Mouse (Mus musculus): ENCODE measurements around the gene Asf1a.
"Not testable (repeated sequence)": the region's sequence is repeated elsewhere in the genome, so short reads cannot be mapped to it uniquely, and the experiment has no call there.

The Asf1a gene

DNA sequence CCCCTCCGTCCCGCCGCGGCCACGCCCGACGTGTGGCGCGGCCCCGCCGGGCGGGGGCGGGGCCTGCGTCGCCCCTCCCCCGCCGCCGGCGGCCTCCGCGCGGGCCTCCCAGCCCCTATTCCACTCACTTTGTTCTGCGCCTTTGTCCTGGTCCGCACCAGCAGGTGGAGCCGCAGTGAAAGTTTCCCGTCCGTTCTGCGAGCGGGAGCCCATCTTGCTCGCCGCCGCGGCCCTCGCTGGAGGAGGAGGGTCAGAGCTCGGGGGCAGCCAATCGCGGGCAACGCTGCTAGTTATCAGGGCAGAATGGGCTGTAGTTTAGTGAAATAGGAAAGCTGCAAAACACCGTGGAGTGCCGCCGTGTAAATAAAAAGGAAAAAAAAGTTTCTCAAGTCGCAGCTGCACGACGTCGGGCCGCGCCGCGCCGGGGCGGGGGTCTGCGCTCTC, at the start of gene Asf1a:
Asf1a (plus strand) TSS at position 81 of the 444 bp plus-strand sequence.
- peak; percentile 92 for DNase-seq (ENCODE audit: low spot score)

DNA sequence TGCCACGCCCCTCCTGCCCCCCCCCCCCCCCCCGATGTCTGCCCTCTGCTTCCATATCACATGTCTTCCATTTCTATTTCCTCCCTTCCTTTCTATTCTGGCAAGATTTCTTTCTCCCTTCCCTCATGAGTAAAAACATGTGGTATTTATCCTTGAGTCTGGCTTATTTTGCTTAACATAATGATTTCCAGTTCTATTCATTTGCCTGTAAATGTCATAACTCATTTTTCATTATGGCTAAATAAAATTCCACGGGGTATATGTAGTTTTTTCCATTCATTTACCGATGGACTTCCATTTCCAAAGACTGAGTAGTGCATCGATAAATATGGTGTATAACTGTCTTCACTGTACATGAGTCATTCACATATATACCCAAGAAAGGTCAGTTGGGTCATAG, 34.6 kb upstream of the Asf1a start:
- no peak for DNase-seq (ENCODE audit: low spot score)

DNA sequence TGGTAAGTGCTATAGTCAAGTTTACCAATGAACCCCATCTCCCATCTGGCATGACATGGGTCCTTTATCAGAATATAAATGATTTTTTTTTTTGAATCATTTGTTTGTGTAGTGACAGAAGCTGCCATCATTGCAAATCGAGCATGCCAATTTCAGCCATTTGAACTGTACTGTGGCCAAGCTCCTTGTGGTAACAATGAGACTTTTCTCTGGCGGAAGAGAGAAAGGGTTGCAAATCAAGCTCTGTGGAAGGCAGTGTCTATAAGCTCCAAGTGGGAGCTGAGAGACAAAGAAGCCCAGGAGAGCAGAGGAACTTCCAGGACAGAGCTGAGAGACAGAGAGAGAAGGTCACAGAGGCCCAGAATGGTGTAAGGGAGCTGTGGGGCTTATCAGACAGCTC, 31.0 kb upstream of the Asf1a start:
- no peak for DNase-seq (ENCODE audit: low spot score)

DNA sequence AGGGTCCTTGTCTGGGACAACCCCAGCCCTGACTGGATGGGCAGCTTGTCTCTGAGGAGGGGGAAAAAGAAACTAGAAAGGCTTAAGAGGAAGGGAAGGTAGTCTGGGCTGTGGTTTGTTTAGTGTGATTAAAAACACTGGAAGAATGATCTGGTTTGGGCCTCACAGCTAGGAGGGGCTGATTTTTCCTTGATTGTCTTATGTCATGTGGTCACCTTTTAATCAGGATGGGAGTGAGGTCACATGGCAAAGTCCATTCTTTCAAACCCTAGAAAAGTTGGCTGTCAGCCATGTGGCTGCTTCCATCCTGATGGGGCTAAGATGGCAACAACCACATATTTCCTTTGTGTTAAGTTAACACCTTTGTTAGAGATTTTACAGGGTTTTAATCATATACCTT, 28.0 kb upstream of the Asf1a start:
- DNase-seq (ENCODE audit: low spot score): no peak

DNA sequence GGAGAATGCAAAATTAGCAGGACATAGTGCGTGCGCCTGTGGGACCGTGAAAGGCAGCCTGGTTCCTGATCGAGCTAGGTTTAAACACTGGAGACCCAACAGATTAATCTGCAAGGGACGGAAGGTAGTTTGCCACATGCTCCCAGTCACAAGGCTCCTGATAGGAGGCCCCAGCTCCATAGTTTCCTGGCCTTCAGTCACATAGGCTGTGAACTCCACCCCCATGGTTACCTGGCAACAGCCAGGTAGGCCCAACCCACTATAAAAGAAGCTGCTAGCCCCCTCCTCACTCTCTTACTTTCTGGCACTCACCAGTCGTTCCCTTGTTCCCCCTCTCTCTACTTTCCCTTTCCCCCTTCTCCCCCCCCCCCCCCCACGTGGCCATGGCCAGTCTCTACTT, 16.4 kb upstream of the Asf1a start:
- DNase-seq (ENCODE audit: low spot score): no peak

DNA sequence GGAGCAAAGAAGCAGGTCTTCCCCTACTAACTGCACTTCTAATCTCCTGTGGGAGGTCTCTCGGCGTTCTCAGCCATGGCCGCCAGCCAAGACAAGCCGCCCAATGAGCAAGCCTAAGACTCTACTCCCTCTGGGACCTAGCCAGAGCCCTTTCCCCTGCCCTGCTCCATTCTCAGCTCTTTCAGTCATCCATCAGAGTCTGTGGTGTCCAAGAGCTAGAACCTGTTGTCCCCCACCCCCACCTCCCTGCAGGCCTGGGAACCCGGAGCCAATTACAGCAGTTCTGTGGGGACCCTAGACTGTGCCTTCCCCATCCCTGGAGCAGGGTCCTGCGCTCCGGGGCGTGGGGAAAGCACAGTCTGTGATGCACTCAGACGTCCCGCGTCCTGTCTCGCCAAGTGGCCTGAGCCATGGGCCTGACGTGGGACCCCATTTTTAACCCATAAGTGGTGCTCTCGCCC, 15.9 kb upstream of the Asf1a start:
- peak; percentile 52 for DNase-seq (ENCODE audit: low spot score)

DNA sequence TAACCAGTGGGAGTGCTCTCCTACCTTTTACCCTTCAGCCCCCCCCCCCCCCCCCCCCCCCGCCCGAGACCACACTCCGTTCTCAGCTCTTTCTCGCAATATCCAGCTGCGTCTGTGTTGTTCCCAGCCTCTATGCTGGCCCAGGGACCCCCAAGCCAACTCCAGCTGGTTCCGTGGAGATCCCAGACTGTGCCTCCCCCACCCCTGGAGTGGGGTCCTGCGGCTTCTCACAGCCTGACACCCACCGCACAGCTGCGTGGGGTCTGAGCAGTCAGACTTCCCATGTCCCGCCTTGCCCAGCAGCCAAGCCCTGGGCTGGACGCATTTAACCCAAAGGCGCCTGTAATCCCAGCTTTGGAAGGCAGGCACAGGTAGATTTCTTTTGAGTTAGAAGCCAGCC, 15.5 kb upstream of the Asf1a start:
- DNase-seq (ENCODE audit: low spot score): no peak

DNA sequence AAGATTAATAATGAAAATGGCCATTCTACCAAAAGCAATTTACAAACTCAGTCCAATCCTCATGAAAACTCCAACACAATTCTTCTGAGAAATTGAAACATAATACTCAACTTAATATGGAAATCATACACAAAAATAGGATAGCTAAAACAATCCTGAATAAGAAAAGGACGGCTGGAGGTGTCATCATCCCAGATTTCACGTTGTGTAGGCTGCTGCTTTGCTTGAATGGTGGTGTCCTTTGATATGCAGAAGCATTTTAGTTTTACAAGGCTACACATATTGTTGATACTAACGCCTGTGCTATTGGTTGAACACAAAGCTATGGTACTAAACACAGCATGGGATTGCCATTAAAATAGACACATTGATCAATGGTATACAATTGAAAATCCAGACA, 10.8 kb upstream of the Asf1a start:
- no peak for DNase-seq (ENCODE audit: low spot score)

DNA sequence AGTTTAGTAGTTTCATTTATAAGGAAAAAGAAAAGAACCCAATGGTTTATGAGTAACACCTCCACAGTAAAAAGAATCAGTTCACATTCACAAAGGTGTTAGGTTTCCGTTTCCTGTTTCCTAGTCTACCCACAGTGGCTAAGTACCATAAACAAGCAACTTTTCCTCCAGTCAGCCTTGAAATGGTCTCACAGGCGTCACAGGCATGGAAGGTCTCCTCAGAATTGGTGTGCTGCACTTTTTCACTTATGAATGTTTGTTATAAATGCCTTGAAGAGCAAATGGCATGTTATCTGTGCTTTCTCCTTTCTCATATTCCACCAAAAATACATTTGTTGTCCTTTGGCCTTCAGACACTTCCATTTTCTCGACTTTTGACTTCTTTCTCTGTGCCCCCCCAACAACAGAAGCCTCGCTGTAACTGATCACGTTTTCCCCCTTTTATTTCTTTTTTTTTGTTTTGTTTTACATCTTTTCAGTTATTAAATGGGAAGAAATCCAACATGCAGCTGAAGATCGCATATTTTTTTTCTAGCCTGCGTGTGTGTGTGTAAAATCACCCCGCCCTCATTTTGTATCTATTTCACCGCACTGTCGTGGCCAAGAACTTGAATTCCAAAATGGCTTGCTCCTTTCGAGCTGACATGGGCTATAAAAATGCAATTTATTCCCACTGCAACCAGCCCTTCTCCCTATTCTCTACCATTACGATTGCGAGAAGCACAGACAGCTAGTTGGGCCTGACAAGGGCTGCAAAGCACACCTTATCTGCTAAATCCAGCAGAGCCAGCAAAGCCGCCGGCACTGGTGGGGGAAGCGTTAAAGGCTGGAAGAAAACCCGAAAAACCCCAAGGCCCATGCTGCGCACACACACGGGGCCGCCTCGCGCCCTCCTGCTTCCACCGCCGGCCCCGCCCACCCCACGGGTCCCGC, 547 bp upstream of the Asf1a start:
- DNase-seq (ENCODE audit: low spot score): peak; percentile 66

DNA sequence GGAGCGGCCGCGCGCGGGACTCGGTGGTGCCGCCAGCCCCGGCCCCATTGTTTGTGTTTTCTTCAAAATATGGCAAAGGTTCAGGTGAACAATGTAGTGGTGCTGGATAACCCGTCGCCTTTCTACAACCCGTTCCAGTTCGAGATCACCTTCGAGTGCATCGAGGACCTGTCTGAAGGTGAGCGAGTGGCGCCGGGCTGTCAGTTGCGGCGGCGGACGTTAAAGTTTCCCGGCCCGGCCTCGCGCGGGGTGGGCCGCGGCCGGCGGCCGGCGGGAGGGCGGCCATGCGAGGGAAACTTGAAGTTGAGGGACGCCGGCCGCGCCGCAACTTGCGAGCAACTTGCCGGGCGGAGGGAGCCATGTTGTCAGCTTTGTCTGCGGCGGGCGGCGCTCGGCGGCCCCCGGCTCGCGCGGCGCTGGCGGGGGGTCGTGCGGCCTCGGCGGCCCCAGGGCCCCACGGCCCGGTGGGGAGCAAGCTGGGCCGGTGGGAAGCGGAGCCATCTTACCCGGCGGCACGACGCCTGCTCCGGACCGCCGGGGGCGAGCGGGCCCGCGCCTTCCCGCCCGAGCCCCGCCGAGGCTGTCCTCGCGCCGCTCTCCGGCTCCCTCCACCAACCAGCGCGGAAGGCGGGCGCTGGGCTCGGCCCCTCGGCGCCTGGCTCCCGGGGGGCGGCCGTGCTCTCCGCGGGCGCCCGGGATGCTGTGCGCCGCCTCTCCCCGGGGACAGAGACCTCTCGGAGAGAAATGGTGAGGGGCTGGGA, 744 bp downstream of the Asf1a start:
- peak; percentile 32 for DNase-seq (ENCODE audit: low spot score)

DNA sequence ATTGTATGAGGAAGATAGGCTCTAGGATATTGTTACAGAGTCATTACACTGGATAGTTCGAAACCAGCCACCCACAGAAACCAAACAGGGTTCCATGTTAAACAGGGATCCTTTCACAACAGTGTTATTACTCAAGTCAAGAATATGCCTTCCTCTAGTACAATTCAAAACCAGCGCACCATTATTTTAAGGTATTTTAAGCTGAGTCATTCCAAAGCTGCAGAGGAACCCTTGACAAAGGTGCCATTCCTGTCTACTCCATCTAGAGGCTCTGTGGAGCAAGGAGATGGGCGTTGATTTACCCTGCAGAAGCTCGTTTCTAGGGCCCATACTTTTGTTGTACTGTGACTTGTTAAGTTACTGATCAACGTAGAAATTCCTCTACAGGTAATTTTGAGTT, 2.3 kb downstream of the Asf1a start:
- no peak for DNase-seq (ENCODE audit: low spot score)

DNA sequence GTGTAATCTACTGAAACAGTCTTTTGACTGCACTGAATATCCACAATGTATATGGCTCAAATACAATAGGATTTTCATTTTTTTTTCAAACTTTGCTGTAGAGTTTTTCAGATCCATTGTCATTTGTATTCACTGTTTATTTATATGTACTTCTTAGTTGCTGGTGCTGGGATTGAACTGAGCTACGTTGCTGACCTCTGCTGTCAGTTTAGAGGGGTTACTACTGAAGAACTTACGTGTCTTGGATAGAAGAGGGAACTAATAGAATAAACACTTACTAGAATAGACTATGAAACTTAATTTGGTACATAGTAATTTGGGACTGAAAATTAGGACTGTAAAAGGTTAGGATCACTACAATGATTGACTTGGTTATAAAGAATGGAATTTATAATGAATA, 8.8 kb downstream of the Asf1a start:
- DNase-seq (ENCODE audit: low spot score): no peak

DNA sequence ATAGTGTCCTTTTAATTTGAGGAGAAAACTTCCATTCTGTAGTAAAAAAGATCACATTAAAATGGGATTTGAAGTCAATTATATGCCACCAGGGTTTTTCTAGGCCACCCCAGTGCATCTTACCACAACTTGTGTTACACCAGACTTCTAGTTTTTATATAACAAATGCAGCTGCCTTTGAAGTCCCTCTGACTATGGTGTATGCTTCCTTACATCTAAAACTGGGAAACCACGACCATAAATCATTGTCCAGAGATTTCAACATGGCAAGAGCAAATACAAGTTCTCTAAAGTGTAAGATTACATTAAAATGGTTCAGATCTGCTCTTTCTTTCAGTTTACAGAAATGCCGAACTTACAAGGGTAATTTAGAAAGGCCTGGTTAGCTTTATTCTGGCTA, 11.7 kb downstream of the Asf1a start:
- DNase-seq (ENCODE audit: low spot score): no peak

DNA sequence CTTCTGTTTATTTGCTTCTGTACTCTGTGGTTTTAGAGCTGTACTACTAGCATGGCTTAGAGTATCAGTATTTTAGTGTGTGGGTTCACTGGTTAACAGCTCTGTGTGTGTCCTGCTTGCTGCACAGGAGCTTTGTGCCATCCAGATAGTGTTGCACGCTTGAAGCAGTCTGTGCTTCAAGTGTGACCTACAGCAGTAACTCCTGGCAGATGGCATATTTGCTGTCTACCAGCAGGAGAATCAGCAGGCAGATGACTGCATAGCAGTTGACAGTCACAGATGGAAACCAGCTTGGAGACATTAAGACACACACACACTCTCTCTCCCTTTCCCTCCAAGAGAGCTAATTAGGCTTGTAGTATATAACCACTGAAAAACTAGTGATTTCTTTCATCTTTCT, 15.6 kb downstream of the Asf1a start:
- no peak for DNase-seq (ENCODE audit: low spot score)

DNA sequence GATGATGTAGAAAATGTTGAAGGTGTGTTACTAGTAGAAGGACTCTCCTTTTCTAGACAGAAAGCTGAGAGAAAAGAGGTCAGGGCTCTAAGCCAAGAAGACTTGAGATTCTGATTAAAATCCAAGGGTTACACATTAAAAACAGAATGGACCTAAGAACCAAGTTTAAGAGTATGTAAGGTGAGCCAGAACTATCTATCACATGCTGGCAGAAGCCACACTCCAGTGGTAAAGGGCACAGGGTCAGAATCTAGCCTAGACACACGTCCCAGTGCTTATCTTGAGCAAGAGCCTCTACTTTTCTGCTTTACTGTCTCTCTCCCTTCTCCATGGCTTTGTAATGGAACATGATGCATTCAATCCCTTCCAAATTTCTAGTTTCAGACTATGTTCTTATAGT, 17.4 kb downstream of the Asf1a start:
- DNase-seq (ENCODE audit: low spot score): no peak

DNA sequence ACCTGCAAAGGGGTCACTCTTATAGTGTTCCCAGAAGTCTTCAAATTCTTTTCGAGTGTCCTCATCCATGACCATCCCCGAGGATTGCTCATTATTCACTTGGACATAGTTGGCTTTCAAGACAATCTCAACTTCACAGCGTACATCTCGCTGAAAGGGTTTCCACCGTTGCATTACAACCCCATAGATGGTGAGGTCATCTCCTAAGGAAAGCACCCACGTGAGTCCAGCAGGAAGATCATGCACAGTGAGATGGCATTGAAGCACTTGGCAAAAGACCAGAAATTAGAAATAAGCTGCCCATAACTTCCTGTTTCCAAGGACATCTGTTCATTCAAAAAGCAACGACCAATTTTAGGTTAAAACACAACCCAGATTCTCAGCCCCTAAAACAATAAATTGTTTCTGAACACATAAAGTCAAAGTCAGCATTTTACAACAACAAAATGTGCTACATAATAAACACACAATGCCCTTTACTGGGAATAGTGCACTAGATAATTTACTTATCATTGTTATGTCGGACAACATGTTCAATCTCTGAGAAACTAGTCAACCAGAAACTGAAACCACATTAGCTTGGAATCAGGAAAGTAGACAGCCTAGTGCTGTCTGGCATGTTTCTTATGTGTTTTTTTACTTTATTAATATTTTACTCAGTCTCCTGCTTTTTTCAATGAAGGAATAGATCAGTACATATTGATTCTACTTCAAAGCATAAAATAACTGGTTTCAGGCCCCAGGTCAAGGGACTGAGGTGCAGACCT, 19.5 kb downstream of the Asf1a start:
- DNase-seq (ENCODE audit: low spot score): no peak

DNA sequence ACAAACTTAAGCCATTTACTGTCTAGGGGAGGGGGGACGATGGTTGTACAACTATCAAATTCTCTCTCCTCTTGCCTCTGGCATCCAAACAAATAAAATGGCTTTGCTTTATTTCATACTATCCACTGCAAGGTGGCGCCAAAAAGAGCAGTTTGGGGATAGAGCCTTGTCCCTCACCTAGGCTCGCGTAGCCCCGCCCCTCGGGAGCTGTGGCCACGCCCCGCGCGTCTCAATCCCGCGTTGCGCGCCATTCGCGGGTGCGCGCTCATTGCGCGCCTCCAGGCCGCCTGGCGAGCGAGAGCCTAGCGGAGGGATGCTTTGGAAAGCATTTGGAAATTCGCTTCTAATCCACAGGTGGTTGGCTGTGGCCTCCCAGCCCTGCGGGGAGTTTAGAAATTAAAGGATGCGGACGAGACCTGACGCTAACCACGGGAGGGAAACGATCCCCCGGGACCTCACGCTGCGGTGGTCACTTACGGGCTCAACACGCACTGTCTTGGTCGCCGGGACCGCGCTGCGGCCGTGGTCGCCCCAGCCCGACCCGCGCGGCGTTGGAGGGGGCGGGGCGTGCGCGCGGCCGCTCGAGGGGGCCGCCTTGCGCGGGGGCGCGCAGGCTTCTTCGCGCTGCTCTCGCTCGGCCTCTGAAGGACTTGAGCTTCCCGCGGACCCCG, 32.8 kb downstream of the Asf1a start:
- peak; percentile 91 for DNase-seq (ENCODE audit: low spot score)

DNA sequence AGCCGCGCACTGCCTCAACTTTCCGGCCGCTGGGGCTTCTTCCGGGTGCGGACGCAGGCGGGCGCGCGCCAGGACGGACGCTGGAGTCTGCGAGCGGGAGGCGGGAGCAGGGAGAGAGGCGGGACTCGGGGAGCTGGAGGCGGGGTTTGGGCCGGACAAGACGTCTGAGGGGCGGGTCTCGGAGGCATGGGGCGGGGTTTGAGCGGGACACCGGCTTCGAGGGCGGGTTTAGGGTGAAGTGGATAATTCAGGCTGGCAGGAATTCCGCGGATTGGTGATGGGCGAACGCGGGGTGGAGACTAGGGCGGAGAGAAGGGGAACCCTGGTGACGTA, 33.3 kb downstream of the Asf1a start:
- peak; percentile 92 for DNase-seq (ENCODE audit: low spot score)

DNA sequence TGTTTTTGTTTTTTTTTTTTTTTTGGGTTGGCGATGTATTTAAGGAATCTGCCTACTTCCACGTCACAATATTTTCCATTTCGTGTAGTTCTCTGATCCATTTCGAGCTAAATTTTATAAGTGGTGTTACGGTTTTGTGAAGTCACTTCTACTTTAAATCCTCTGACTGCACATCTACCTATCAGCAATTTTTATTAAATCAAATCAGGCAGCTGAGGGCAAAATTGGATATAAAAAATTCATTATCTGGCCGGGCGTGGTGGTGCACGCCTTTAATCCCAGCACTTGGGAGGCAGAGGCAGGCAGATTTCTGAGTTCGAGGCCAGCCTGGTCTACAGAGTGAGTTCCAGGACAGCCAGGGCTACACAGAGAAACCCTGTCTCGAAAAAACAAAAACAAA, 33.8 kb downstream of the Asf1a start, which contains the start of gene Mcm9:
Mcm9 (minus strand) TSS at position 101 of the 400 bp plus-strand sequence.
- DNase-seq (ENCODE audit: low spot score): not testable (repeated sequence)

DNA sequence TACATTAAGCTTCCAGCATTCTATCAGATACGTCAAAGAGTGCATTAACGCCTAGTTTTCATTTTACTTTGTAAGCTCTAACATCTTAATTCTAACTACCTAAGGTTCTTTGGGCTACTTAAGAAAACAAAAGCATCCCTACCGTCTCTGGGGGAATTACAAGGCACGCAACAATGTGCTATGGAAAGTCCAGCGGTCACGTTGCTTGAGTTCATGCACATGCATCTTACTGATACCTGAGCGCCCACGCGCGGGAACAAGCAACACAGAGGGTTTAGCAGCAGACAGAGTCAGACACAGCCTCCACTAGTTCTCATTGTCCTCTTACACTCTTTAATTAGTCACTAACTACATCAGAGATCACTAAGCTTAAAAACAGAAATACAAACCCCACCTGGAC, 37.6 kb downstream of the Asf1a start:
- no peak for DNase-seq (ENCODE audit: low spot score)

DNA sequence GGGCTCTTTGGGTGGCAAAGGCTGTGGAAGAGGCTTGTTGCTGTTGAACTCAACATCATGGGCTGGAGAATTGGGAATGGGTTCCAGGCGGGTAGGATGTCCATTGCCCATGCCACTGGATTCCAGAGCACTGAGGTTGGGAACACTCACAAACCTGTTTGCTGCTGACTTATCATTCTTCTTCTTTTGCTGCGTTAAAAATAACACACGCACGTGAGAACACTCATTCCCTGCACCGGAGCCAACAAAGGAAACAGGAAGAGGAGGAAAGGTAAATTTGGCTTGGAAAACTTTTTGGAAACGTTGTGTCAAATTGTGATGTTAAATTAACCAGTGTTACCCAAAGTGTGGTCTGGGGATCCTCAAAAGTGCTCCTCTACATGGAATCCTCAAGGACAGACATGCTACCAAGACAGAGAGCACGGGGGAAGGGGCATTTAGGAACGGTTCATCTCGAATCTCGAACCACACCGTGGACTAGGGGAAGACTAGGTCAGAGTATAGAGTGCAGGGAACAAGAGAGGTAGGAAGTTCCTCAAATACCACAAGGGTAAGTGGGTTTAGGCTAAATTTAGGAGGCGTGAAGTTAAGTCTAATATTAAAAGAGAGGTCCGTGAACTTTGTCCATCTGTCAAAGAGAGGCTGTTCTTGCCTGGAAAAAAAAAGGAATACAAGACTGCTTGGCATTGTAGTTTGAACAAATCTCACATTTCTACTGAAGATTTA, 38.9 kb downstream of the Asf1a start:
- DNase-seq (ENCODE audit: low spot score): no peak
